Mouse (Mus musculus): ENCODE measurements around the gene Olfr806.

Gene Olfr806

GRCm38 (mm10) chr10:129741821-129742220 is at the start of gene Olfr806:
Olfr806 (minus strand) TSS chr10:129741921.
- no peak for DNase-seq (ENCODE audit: low read depth, low spot score)

GRCm38 (mm10) chr10:129778123-129778522 is 36.4 kb upstream of the Olfr806 start:
- DNase-seq (ENCODE audit: low read depth, low spot score) = no peak

GRCm38 (mm10) chr10:129774338-129774737 is 32.6 kb upstream of the Olfr806 start, which contains the start of gene Olfr809:
Olfr809 (plus strand) TSS chr10:129774638.
- no peak for DNase-seq (ENCODE audit: low read depth, low spot score)

- DNase-seq (ENCODE audit: low read depth, low spot score) = no peak
Measured at GRCm38 (mm10) chr10:129765182-129765581, 23.5 kb upstream of the Olfr806 start, which contains the start of gene Olfr808. Olfr808 (plus strand) TSS chr10:129765482.

GRCm38 (mm10) chr10:129757693-129758092 is 16.0 kb upstream of the Olfr806 start, which contains the start of gene Olfr807:
Olfr807 (minus strand) TSS chr10:129757793.
- no peak for DNase-seq (ENCODE audit: low read depth, low spot score)

- no peak for DNase-seq (ENCODE audit: low read depth, low spot score)
Measured at GRCm38 (mm10) chr10:129729275-129729674, 12.4 kb downstream of the Olfr806 start, which contains the start of gene Olfr805. Olfr805 (minus strand) TSS chr10:129729375.

- DNase-seq (ENCODE audit: low read depth, low spot score) = no peak
Measured at GRCm38 (mm10) chr10:129702910-129703309, 38.8 kb downstream of the Olfr806 start, which contains the start of gene Olfr804. Olfr804 (plus strand) TSS chr10:129703210.

GRCm38 (mm10) chr10:129694186-129694585 is 47.5 kb downstream of the Olfr806 start, which contains the start of gene Olfr803:
Olfr803 (minus strand) TSS chr10:129694286.
- DNase-seq (ENCODE audit: low read depth, low spot score) = no peak

GRCm38 (mm10) chr10:129688069-129688468 is 53.7 kb downstream of the Olfr806 start, which contains the start of gene Olfr802:
Olfr802 (minus strand) TSS chr10:129688169.
- DNase-seq (ENCODE audit: low read depth, low spot score) = no peak

All from forelimb bud, embryonic 11.5 days (tissue).